15 mouse cellular contexts compared by ENCODE assay signal in genomic region chr6:70716701-70717393, GRCm38 (mm10).
A peak's percentile ranks its signal among the peaks of the same experiment; 100 is the strongest.
DNase-seq lines count a peak whose midpoint lies in the region; ATAC-seq and TF ChIP-seq lines count a peak whose summit lies in the region.
"Had no signal": no experiment of that assay in that cellular context is flagged by ENCODE, and none has a peak within 500 bp of the region (broad histone marks: within the 10 kb centered on the region; RNA-seq: fewer than 3 reads in every experiment).

No protein-coding gene starts in this region.

- H3K27ac ChIP-seq in hindbrain, embryonic 13.5 days, result no peak overlapping the region
- no peak overlapping the region for H3K27ac ChIP-seq in hindbrain, postnatal 0 days
- peak overlapping the region; percentile 29 for H3K27ac ChIP-seq in liver, embryonic 13.5 days
- H3K27ac ChIP-seq: heart, adult 2 months; limb, embryonic 15.5 days had no signal

- no peak overlapping the region for H3K9ac ChIP-seq in hindbrain, embryonic 13.5 days
- H3K9ac ChIP-seq in hindbrain, postnatal 0 days (replicated peaks; ENCODE audit: low read length), result no peak overlapping the region
- H3K9ac ChIP-seq in liver, embryonic 13.5 days, result no peak overlapping the region
- H3K9ac ChIP-seq: limb, embryonic 15.5 days had no signal

- no peaks in the 10 kb centered on the region for H3K4me1 ChIP-seq in hindbrain, embryonic 13.5 days (replicated peaks)
- H3K4me1 ChIP-seq in hindbrain, postnatal 0 days (ENCODE audit: insufficient read depth, low read length), result no peaks in the 10 kb centered on the region
- peaks cover 19% of the 10 kb centered on the region for H3K4me1 ChIP-seq in megakaryocyte, embryonic 14.5 days
- peaks cover 29% of the 10 kb centered on the region for H3K4me1 ChIP-seq in liver, embryonic 13.5 days (replicated peaks)
- H3K4me1 ChIP-seq: limb, embryonic 15.5 days had no signal

- WGBS in hindbrain, embryonic 13.5 days, result 76% methylated on average over 12 of the region's 12 CpGs
- 78% methylated on average over 12 of the region's 12 CpGs for WGBS in hindbrain, postnatal 0 days
- 69% methylated on average over 12 of the region's 12 CpGs for WGBS in liver, embryonic 13.5 days (ENCODE audit: insufficient replicate concordance)

- H3K9me3 ChIP-seq in hindbrain, embryonic 13.5 days, result no peaks in the 10 kb centered on the region
- no peaks in the 10 kb centered on the region for H3K9me3 ChIP-seq in hindbrain, postnatal 0 days (ENCODE audit: low read length)
- H3K9me3 ChIP-seq in megakaryocyte, embryonic 14.5 days, result no peaks in the 10 kb centered on the region
- no peaks in the 10 kb centered on the region for H3K9me3 ChIP-seq in liver, embryonic 13.5 days (replicated peaks)
- H3K9me3 ChIP-seq: limb, embryonic 15.5 days had no signal

- no peaks in the 10 kb centered on the region for H3K27me3 ChIP-seq in hindbrain, embryonic 13.5 days
- no peaks in the 10 kb centered on the region for H3K27me3 ChIP-seq in hindbrain, postnatal 0 days (ENCODE audit: insufficient read depth, low read length)
- H3K27me3 ChIP-seq in megakaryocyte, embryonic 14.5 days (replicated peaks), result no peaks in the 10 kb centered on the region
- no peaks in the 10 kb centered on the region; the same call in 1 of the 2 replicates for H3K27me3 ChIP-seq in liver, embryonic 13.5 days
- H3K27me3 ChIP-seq: limb, embryonic 15.5 days had no signal

- no peak for TF ChIP-seq CTCF in hindbrain, postnatal 0 days (IDR thresholded peaks at IDR 0.05; ENCODE audit: low read depth)

- DNase-seq in hindbrain, postnatal 0 days (ENCODE audit: low spot score), result no peak
- peak; percentile 3 for DNase-seq in ZHBTc4 (ENCODE audit: low read depth, low spot score)
- no peak for DNase-seq in liver, embryonic 13.5 days
- DNase-seq in layer of hippocampus, adult 18-20 months (ENCODE audit: low spot score in 2 of 2), result no peak
- DNase-seq: cerebellum, adult 2 months; heart, adult 2 months; heart, postnatal 14 days; kidney, postnatal 36 days; midbrain, embryonic 14.5 days had no signal

- ATAC-seq in hindbrain, embryonic 13.5 days (ENCODE audit: low FRiP score), result 0 out of 2 replicates have a peak, but pooled peaks have one; percentile 34
- ATAC-seq in hindbrain, postnatal 0 days, result no peak
- ATAC-seq in megakaryocyte, adult 5-6 weeks (ENCODE audit: poor library complexity, severe bottlenecking), result no peak
- peak; percentile 30 for ATAC-seq in liver, embryonic 13.5 days (ENCODE audit: low read depth)
- ATAC-seq: CD4-positive, CD25-positive, alpha-beta regulatory T cell, adult 4 months; inflammation-experienced regulatory T-cells, adult 6 months had no signal

- H3K36me3 ChIP-seq in hindbrain, embryonic 13.5 days, result no peaks in the 10 kb centered on the region
- H3K36me3 ChIP-seq in hindbrain, postnatal 0 days (ENCODE audit: insufficient read depth, low read length), result no peaks in the 10 kb centered on the region
- H3K36me3 ChIP-seq in megakaryocyte, embryonic 14.5 days (replicated peaks; ENCODE audit: low read length), result no peaks in the 10 kb centered on the region
- H3K36me3 ChIP-seq in liver, embryonic 13.5 days, result no peaks in the 10 kb centered on the region
- H3K36me3 ChIP-seq: limb, embryonic 15.5 days had no signal

- no peak overlapping the region for H3K4me3 ChIP-seq in hindbrain, embryonic 13.5 days
- no peak overlapping the region for H3K4me3 ChIP-seq in hindbrain, postnatal 0 days (ENCODE audit: low read length)
- H3K4me3 ChIP-seq in megakaryocyte, embryonic 14.5 days (replicated peaks), result peak overlapping the region; percentile 4
- H3K4me3 ChIP-seq in liver, embryonic 13.5 days (replicated peaks), result no peak overlapping the region
- H3K4me3 ChIP-seq: heart, adult 2 months; limb, embryonic 15.5 days had no signal

- no peak overlapping the region for H3K4me2 ChIP-seq in hindbrain, embryonic 13.5 days
- no peak overlapping the region for H3K4me2 ChIP-seq in hindbrain, postnatal 0 days (ENCODE audit: low read depth, low read length)
- no peak overlapping the region for H3K4me2 ChIP-seq in liver, embryonic 13.5 days
- H3K4me2 ChIP-seq: limb, embryonic 15.5 days had no signal

Comparison
In these comparisons a context has a peak if more than half of its experiments do, and no peak if none do; other contexts are left out.
1. ATAC-seq: peak in hindbrain, embryonic 13.5 days (single experiment) and liver, embryonic 13.5 days (single experiment); none in hindbrain, postnatal 0 days (single experiment) and megakaryocyte, adult 5-6 weeks (single experiment).